Mouse (Mus musculus) thymus, adult 2 months (tissue): ENCODE measurements at regions not wholly inside any gene's neighbourhood (a gene's known extent, or its start where the extent isn't known, plus 50 kb on each side); places are given as distances from the start of the nearest gene placed in this dataset.

Experiments
- CTCF ChIP-seq: fragments of 200-500 bp; IDR thresholded peaks from 2 replicates; pipeline ENCODE4 v1.5.1; 2012; ENCODE audit warnings: mild to moderate bottlenecking, control low read depth, low read length, moderate library complexity, borderline replicate concordance; ENCODE audit not compliant: control insufficient read depth, poor library complexity, insufficient read depth; ENCODE audit errors: extremely low read depth
- POLR2A ChIP-seq: fragments of 200-500 bp; IDR thresholded peaks from 2 replicates; pipeline ENCODE4 v1.6.1; 2012; ENCODE audit warnings: mild to moderate bottlenecking, low read length, control low read depth, moderate library complexity; ENCODE audit not compliant: control insufficient read depth, poor library complexity, insufficient read depth; ENCODE audit errors: extremely low read depth

DNA sequence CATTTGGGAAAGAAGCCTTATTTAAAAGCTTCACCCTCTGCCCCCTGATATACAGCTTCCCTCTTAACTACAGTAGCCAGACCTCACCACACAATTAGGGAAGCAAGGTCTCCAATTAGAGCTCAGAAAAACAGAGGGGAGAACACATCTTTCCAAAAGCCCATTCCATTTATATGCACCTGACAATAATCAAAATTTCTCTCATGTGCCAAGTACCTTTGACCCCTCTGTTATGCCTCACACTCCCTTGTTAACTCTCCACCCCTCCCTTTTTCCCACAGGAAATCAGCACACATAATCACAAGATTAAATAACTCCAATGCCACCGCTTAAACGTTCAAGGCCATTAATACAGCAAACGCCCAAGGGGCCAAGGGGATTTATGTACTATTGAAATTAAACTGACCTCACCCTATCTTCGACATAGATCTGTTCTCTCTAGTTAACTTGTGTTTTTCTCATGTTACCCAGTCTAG lies 300.7 kb downstream of the Mat2b start:
- TF ChIP-seq CTCF, result no peak
- TF ChIP-seq POLR2A, result no peak
